Mouse (Mus musculus): Measurements from ENCODE around the gene Dhx30.

DNA sequence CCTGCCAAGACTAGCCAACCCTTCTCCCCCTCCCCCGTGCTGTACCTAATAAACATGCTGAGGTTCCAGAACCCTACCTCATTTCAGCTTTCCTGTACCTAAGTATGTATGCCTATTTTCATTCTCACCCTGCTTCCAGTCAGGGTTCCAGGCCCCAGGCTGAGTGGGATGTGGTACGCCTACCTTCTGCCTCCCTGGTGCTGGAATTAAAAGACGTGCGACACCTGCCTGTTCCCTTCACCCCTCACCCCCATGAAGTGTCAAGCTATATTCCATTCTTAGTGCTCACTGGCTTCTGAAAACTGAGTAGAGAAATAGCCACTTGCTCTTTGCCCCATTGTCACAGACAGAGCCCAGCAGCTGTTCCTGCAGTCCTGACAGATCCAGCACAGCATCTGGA lies 3.8 kb upstream of the Dhx30 start:
- TF ChIP-seq POLR2A (IDR thresholded peaks at IDR 0.05; ENCODE audit: low read depth, low read length) (no peak), CTCF (IDR thresholded peaks at IDR 0.05; ENCODE audit: borderline replicate concordance, insufficient read depth, low read length) (no peak)
